Mouse (Mus musculus) brain, embryonic 14.5 days (tissue): ENCODE measurements at regions not wholly inside any gene's neighbourhood (a gene's known extent, or its start where the extent isn't known, plus 50 kb on each side); places are given as distances from the start of the nearest gene placed in this dataset.

Experiments used
- CTCF ChIP-seq: fragments of 200-500 bp; IDR thresholded peaks from 2 replicates; pipeline ENCODE4 v1.5.1; 2012; ENCODE audit warnings: inconsistent platforms, mild to moderate bottlenecking, moderate library complexity, borderline replicate concordance; ENCODE audit not compliant: insufficient read depth, insufficient read length; ENCODE audit errors: extremely low read depth
- POLR2A ChIP-seq: fragments of 200-500 bp; IDR thresholded peaks from 2 replicates; pipeline ENCODE4 v1.6.1; 2012; ENCODE audit warnings: mild to moderate bottlenecking, inconsistent platforms, borderline replicate concordance; ENCODE audit not compliant: poor library complexity, insufficient read depth, insufficient read length, severe bottlenecking; ENCODE audit errors: extremely low read depth

DNA sequence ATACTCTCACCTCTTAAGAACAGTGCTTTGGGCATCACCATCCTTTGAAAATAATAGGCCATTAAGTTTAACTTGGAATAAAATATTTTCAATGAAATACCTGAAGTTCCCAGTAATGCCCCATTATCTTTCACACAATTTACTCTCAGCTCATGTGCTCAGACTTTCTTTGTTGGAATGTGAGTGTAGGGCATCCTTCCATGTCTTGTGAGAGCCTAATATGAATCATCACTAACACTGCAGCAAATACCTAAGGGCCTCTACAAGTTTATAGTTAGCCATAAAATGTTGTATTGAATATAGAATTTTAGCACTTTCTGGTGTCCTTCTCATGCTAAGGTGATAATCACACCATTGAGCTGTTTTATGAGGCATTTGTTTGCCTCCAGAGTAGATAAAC, 450.3 kb upstream of the Cdh20 start:
- TF ChIP-seq CTCF (no peak), POLR2A (no peak)
